Mouse (Mus musculus) olfactory bulb, adult 2 months (tissue): ENCODE measurements at regions not wholly inside any gene's neighbourhood (a gene's known extent, or its start where the extent isn't known, plus 50 kb on each side); places are given as distances from the start of the nearest gene placed in this dataset.

ENCODE experiments used
- CTCF ChIP-seq: fragments of 200-500 bp; IDR thresholded peaks from 2 replicates; pipeline ENCODE4 v1.5.1; 2012; ENCODE audit warnings: low read depth, mild to moderate bottlenecking, low read length, moderate library complexity; ENCODE audit not compliant: insufficient read depth
- POLR2A ChIP-seq: fragments of 200-500 bp; IDR thresholded peaks from 2 replicates; pipeline ENCODE4 v1.6.1; 2012; ENCODE audit warnings: mild to moderate bottlenecking, low read depth, low read length, moderate library complexity; ENCODE audit not compliant: insufficient read depth

GRCm38 (mm10) chr5:74823719-74824118 is 121.0 kb upstream of the Lnx1 start:
- TF ChIP-seq POLR2A (no peak), CTCF (no peak)
